Mouse (Mus musculus) NIH3T3 (cell line): ENCODE results near the gene Atxn7l1.
A peak's percentile ranks its signal among the peaks of the same experiment; 100 is the strongest.

ENCODE experiments used
- DNase-seq: peaks from one replicate; pipeline ENCODE4 v3.0.0-alpha.2; 2012; ENCODE audit warnings: low read depth

The Atxn7l1 gene

DNA sequence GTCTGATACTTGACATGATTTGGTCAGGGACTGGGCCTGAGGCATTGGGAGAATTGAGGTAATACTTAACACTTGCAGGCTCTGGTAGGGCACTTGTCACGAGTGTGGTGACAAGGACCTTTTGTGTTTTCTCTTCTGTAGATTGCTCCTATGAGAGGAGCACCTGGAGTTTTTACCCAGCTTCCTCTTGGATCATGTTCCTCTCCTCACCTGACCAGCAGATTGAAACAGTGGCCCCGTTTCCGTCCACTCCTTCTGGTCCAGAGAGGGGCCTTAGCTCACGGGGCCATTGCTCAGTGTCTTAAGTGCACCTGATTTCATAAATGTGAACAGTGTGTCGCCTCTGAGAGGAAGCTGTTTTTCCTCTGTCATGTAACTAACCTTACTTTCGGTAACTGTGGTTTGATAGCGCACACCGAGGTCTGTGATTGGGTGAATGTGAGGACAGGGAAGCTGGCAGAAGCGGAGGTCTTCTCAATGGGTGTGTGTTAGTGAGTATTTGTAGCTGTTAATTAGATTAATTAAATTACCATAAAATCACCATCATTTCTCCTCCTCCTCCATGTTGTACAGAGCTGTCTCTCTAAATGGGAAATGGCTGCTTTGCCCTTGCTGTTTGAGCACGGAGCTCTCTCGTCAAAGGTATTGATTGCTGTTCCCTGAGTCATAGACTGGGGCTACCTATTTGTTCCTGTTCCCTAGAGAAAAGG is 35.1 kb downstream of the Atxn7l1 start:
- DNase-seq: no peak

DNA sequence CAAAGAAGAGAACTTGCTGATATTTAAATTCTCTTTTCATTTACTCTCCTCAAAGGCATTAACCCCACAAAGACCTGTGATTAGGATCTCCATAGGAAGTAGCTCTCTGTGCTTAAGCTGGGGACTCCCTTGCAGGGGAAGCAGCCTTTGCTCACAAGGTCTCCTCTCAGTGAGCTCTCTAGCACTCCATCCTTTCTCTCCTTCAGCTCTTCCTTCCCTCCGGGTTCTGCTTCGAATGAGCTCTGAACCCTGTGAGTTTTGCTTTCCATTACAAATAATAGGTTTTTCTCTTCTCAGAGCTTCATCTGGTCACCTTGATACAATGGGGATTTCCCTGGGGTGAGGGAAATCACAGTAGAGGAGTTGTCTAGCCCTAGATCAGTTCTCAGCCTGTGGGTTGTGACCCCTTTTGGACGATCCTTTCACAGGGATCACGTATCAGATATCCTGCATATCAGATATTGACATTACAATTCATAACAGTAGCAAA is 35.7 kb downstream of the Atxn7l1 start:
- no peak for DNase-seq

DNA sequence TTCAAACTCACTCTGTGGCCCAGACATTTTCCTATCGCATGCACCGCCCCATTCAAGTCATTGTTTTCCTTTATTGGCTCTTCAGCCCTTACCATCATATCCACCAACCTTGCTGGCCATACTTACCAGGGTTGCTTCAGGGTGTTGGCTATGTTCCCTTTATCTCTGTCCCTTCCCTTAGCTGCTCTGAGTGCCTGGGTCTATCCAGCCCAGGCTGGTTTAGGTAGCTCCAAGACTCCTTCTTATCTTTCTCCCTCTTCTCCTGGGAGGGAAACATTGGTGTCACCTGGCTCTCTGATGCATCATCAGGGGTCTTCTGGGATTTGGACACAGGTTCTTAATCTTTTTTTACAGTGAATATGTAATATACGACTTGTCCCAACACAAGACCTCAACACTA is 36.6 kb downstream of the Atxn7l1 start:
- no peak for DNase-seq

DNA sequence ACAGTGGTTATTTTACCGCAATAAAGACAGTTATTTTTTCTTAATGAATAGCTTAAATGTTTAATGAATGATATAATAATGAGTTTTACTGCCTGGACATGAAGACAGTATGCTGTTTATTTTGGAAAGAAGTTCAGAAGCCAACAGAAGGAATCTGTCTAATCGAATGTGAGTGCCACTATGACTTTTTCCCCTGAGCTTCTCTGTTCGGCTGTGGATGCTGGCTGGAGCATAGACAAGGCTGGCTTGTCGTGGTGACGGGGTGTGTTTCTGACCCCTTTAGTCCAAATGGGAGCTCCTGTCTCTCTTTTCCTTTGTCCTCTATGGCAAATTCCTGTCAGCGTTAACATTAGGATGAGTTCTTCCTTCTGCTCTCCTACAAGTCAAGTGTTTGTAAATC is 37.6 kb downstream of the Atxn7l1 start:
- DNase-seq: no peak

DNA sequence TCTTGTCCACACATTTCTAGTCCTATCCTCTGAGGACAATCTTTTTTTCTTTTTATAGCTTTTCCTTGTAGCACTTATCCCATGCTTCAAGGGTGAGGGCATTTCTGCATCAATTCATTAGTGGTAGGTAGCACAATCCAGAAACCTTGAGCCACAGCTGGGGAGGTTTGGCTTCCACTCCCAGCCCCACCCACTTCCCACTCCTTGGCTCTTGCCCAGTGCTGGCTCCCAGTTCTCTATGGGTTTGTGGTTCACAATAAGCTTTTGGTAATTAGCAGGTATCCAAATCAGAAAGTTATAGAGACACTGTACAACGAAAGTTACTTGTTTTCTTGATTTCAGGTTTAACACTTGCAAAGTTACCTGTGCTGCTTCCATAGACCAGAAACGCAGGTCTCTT is 38.8 kb downstream of the Atxn7l1 start:
- DNase-seq: peak; percentile 43

DNA sequence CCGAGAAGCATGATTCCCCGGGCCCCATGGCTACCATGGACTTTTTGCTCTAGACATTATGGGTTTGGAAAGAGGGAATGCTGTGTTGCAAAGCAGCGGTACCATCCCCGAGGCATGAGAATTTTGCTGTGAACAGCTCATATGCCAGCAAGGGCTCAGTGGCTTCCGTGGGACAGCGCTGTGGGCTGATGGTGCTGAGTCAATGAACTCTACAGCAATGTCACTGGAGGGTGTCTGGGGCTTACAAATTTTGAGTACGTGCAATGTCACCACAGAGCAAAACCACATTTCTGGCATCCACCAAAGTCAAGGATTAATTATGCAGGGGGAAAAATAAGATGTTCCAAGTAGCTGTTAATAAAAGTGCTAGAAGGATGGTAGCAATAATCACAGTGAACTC is 42.6 kb downstream of the Atxn7l1 start:
- DNase-seq: no peak

DNA sequence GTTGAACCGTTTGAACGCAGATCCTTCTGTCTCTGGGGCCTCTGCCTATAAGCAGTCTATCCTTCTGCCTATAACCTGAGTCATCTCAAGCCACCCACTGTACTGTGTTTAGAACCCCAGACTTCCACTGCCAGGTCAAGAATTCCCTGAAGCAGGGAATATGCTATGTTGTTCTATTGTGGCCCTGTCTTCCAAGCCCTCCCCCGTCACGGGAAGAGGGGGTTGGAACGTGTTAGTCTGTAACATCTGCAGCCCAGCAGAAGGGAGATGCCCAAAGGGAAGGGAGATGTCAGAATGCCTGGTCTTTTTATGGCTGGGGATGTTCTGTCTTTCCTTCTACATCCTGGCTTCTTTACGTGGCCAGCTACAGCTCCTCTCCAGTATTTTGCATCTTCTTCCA is 43.1 kb downstream of the Atxn7l1 start:
- DNase-seq: no peak

DNA sequence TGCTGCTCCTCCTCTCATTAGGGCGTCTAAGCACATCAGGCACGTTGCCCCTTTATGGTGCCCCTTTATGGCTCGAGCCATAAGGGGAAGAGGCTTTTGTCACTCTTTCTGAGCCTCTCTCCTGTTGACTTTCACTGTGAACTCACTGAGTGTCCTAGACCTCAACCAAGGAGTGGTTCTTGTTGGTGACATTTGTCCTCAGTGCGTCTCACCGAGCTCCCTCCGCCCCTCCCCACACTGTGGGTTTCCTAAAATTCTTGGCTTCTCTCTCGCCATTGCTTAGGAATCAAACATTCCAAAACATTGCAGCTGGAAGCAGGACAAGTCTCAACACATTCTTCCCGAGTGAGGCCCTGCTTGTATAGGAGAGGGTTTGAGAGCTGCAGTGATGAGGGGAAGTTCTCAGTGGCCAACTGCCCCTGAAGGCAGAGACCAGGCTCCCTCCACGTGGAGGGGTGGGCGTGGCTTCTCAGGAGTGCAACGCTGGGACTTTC is 46.0 kb downstream of the Atxn7l1 start:
- peak; percentile 84 for DNase-seq

DNA sequence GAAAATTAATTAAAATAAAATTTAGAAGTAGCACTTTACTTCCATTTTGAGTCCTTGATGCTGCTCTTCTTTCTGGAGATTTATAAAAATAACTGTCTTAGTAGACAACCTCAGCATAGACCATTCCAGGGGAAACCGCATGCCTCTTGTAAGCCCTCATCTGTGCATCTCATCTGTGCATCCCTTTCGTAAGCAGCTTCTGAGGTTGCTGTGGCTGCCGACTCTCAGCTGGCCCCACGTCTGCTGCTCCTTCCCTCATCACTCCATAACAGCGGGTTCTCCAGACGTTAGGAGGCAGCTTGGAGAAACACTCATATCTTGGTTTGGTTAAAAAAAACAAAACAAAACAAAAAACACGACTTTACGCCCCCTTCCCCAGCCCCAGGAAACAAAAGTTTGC is 47.7 kb downstream of the Atxn7l1 start:
- no peak for DNase-seq

DNA sequence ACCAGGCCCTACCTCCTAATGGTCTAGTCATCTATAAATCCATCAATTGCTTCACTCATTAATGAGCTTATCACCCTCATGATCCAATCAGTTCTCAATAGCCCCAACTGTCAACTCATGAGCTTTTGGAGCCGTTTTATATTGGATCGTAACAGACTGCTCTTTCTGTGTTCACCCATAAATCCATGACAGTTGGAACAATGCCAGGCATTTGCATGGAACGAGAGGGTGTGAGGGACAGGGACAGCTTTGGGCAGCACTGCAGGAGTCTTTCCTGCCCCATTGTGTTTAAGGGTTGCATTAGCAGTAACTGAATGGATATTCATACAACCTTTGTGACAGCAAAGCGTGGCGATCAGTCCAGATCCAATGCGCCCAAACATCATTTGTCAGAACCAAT is 49.8 kb downstream of the Atxn7l1 start:
- no peak for DNase-seq

DNA sequence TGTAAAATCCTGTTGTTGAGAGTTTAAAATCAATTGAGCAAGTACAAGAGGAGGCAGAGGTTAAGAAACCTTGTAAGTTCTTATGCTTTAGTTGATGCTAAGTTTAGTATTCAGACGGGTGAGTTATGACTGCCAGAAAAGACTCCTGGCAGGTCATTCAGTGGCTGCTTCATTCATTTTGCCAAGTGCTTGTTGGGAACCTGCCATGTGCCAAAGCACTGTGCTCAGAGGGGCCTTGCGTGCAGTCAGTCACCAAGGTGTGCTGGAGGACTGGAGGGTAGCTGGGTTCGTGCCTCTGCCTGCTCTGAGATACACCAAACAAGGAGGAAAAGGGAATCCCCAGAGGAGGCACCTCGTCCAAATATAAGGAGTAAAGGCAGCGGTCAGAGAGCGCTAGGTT is 50.3 kb downstream of the Atxn7l1 start:
- DNase-seq: no peak

DNA sequence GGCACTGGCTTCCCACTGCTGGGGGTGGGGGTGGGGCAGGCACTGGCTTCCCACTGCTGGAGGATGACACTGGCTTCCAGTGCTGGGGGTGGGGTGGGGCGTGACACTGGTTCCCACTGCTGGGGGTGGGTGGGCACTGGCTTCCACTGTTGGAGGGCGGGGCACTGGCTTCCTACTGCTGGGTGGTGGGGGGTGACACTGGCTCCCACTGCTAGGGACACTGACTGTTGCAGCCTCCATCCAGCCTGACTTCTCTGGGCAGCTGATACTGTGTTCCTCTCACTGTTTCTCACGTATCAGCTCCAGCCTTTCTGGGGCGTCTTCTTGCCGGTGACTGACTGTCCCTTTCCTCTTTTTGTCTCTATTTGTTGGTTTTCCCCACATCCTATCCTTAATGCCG is 53.6 kb downstream of the Atxn7l1 start:
- no peak for DNase-seq

DNA sequence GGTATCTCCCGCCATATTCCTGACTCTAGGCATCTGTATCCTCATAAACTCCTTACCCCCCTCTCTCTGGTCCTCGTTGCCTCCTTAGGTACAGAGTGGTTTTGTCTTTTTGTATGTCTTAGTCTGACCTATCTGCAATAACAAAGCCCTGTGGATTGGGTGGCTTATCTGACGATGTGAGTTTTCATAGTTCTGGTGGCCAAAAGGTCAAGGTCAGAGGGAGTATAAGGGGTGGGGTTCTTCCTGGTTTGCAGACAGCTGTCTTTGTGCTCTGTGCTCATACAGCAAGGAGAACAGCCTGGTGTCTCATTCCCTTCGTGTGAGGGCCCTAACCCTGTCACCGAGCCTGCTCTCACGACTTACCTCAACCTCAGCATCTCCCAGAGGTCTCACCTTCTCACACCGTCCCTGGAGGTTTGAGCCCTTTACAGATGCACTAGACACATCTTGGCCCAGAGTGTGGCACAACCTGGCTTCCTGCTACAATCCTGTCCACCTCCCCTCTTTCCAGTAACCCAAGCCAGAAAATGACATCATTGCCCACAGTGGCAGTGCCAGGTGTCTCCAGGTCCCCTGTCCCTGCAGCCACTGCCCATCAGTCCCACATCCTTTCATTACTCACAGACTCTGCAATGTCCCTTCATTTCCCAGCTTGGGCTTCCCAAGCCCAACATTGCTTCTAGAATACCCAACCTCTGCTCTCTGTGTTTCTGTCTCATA is 54.2 kb downstream of the Atxn7l1 start:
- DNase-seq: no peak

DNA sequence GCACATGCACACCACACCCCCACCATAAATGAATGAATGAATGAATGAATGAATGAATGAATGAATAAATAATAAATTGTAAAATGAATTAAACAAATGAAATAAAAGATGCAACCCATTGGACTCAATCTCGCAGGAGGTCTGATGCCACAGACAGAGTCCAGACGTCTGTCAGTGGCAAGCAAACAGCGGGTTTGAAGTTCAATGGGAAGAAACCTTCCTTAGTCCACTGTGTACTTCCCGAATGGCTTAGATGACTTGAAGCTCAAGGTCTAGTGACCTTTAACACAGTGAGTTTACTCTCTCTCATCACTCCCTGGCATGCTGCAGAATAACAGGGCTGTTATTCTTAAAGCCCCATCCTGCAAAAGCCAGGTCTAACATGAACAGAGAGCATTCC is 57.8 kb downstream of the Atxn7l1 start:
- DNase-seq: no peak

DNA sequence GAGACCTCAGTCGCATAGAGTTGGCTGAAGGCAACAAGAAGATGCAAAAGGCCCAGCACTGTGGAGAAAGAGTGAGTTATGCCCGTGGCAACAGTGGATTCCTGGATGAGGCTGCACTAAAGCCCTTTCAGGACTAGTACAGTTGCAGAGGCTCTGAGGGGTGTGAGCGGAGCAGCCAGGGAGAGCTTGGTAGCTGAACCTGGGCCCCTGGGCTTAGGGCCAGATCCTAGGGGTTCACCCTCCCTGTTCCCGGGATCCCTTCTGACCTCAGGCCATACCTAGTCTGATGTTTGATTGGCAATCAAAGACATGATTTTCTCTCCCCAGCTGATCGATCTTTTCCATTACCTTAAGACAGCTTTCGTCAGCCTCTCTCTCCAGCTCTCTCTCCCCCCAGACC is 58.8 kb downstream of the Atxn7l1 start:
- no peak for DNase-seq

DNA sequence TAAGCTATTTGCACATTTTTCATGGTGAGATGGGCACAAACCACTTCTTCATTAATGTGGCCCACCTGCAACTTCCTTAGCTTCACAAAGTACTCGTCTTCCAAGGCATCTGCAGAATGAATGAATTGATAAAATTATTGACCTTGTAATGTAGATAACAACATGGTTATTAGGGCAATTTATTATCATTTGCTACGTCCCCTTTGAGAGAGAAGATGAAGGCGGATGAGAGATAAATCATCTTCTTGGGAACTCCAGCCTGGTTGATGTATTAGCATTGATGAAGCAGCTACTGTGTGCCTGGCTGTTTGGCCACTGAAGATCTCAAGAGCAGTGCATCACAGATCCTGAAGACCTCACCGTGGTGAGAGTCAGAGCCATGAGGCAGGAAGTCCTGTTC is 63.4 kb downstream of the Atxn7l1 start:
- DNase-seq: no peak

DNA sequence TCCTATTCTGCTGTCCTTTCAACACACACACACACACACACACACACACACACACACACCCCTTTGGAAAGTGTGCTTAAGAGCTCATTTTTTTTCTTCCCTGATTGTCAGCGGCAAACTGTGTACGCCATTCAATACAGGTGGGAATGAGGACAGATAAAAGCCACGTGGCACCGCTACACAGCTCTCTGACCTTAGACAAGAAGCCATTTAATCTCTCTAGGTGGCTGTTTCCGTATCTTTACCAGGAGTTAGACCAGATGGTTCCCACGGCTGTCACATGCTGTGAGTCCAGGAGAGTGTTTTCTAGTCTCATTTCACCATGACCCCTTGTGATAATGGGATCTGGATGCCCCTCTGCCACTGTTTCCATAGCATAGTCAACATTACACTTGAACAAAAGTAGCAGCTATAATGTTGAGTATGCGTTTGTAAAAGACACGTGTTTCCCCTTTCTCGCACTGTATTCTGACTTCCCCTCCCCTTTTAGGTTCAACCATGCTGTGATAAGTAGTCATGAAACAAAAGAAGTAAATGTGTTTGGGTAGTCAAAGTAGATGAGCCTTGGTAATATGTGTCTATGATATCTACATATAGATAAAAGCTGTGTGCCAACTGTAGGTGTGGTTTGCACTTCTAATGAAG is 70.8 kb downstream of the Atxn7l1 start:
- DNase-seq: no peak

DNA sequence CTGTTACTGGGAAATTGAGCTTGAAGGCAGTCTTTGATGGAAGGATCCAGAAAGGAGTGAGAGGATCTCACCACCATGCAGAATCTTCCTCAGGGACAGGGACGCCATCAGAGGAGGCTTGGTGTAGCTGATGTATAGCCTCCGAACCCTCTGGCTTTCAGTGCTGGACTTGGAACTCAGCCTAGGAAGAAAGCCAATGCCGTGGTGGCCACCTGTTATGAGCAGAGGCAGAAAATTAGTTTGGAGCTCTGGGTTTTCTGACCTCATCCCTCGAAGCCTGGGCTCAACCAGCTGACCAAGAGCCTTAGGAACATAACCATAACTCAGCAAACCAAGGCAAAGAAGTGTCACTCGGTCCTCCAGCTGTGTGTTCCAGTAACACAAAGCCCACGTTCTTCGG is 71.9 kb downstream of the Atxn7l1 start:
- no peak for DNase-seq

DNA sequence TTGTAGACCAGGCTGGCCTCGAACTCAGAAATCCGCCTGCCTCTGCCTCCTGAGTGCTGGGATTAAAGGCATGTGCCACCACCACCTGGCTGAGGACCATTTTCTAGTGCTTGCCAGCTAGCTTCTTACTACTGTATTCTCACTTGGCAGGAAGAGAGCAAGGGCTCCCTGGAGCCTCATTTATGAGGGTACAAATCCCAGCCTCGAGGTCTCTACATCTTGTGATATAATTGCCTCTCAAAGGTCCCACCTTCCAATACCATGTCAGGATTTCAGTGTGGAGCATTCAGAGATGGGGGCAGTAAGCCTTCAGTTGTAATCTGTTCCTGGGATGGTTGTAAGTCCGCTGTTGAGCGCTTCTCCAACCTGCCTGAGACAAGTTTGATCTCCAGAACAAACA is 72.6 kb downstream of the Atxn7l1 start:
- DNase-seq: no peak

DNA sequence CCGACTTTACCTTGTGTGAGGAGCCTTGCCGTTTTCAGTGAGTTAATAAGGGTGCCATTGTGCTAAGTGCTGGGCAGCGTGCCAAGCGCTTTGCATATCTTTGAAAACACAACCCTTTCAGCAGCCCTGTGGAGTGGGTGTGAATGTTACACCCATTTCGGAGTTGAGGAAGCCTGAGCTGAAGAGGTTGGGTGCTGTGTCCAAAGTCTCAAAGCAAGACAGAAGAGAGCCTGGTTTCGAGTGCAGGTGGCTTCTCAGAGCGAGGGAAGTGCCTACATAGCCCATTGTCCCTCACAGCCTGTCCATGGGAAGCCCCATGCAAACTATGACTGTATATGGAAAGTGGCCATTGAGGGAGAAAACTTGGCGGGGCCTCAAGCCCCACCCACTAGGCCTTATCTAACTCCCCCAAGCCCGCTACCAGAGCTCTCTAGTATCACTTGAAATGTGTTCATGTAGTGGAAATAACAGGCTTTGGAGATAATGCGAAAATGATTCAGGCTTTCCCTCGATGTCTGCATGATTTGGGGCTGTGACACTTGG is 73.1 kb downstream of the Atxn7l1 start:
- DNase-seq: no peak

DNA sequence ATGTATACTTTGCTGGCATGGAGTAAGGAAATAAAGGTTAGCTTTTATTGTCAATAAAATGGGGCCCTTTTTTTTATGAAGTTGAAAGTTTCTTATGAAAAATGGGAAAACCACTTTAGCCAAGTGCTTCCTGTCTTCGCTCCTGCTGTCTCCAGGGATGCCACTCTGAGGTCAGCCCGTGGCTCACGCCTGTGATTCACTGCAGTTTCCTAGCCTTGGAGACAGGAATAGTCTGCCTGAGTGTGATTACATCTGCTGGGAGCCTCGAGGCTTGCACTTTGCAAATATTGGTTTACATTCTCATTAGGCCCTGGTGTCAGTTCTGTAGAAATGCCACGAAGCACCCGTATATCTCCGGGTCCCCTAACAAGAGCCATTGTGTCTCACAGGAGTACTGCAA is 74.7 kb downstream of the Atxn7l1 start:
- peak; percentile 72 for DNase-seq

DNA sequence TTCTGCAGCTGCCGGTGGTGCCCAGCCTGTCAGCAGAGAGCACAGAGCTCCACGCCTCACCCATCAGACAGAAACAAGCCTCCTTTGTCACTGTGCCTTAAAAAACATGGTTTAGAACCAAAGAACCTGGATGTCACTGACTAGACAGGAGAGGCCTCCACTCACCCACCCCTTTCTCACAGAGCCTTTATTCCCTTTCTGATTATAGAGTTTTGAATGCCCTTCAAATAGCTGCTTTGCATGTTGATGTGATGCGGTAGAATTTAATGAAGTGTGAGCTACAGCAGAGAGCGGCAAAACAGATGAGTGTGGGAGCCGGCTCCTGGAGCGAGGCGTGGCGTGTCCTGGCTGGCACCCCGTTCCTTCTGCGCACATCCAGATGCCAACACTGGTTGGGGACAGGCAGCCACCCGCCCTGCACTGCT is 77.6 kb downstream of the Atxn7l1 start:
- DNase-seq: no peak

DNA sequence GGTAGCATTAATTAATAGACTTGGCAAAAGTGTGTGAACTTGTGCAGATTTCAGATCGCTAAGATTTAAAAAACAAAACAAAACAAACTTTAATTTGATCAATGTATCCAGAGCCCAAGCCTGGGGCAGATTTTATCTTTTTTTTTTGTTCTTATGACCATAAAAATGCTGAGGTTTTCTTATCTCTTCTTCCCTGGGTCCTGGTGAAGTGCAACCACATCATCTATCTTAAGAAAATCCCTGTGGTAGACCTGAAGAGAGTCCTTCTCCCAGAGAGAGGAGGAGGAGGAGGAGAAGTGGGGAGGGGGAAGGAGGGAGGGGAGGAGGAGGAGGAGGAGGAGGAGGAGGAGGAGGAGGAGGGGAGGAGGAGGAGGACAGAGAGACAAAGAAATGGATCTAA is 78.5 kb downstream of the Atxn7l1 start:
- no peak for DNase-seq
